Mouse (Mus musculus): ENCODE data around the gene Setd1b. TPM values are rescaled to one million over a fixed set of nuclear protein-coding genes. Genes with fewer than 3 reads are reported as not detected.

Setd1b gene
- polyA plus RNA-seq, 1 experiment from 2014 or later: 5.4 TPM

DNA sequence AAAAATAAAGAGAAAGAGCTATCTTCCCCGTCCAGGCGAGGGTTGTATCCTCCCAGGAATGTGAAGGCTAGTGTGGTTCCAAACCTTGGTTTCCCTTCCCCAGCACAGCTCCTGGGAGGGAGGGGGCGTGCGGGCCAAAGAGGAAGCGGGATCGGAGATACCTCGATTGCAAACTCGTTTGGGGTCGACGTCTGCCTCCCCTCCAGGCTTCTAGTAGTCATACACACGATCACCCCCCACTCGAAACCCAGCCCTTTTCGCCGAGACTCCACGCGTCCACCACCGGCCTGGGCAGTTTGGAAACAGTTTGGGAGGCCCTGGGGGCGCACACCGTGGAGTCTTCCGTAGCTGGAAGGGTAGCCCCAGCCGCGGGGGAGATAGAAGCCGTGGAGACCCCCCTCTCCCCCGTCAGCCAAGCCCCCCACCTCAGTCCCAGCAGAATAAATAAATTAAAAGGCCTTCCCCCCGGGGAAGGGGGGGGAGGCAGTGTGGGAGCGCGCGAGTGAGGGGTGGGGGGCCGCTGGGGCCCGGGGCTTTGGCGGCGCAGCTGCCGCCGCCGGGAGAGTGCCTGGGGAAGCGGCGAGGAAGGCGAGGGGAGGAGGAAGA is 335 bp upstream of the Setd1b start:
- no peak for ATAC-seq
- H3K4me1 ChIP-seq (replicated peaks; ENCODE audit: control insufficient read depth, insufficient read depth, low read length): 0 out of 2 replicates have a peak, but pooled peaks cover 7% of the 10 kb centered on the region
- WGBS: under 1% methylated on average over 36 of the region's 38 CpGs

DNA sequence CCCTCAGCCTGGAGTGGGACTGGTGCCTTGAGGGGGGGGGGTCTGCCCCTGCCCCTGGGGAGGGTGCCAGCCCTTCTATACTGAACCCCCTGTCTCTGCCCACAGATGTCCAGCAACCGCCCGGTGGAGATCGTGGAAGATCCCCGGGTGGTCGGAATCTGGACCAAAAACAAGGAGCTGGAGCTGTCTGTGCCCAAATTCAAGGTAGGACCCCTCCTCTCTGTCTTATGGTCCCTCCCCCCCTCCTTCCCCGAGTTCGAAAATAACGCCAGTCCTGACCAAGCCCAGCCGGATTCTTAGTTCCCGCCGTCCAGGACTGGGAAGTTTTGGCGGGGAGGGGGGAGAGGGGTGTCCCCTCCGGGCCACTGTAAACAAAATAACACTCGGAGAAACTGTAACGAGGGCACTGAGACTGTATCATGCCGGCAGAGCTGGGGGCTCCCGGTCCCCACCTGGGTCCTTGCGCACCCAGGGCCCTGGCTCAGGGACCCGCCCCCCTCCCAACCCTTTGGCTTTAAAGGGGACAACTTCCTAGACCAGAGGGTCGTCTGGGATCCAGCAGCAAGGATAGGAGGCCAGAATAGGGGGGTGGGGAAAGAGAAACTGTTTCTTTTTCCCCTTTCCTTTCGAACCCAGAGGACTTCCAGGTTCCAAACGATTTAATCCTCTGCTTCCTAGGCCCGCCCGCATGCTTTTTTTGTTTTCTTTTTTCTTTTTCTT is 1.4 kb downstream of the Setd1b start:
- Histone ChIP-seq H3K9me3 (ENCODE audit: control insufficient read depth) (no peaks in the 10 kb centered on the region), H3K4me3 (ENCODE audit: low read depth, low read length) (peak overlapping the region; percentile 86), H3K4me2 (replicated peaks; ENCODE audit: low read depth) (peak overlapping the region; percentile 98), H3K27me3 (replicated peaks; ENCODE audit: control insufficient read depth, insufficient read depth, low read length) (no peaks in the 10 kb centered on the region), H3K4me1 (replicated peaks; ENCODE audit: control insufficient read depth, insufficient read depth, low read length) (0 out of 2 replicates have a peak, but pooled peaks cover 3% of the 10 kb centered on the region), H3K36me3 (ENCODE audit: control insufficient read depth, insufficient read depth) (peaks cover 22% of the 10 kb centered on the region), H3K27ac (ENCODE audit: low read depth, low read length) (peak overlapping the region; percentile 96), H3K9ac (ENCODE audit: low read depth, low read length) (peak overlapping the region; percentile 99)
- no peak for TF ChIP-seq CTCF (IDR thresholded peaks at IDR 0.05; ENCODE audit: low read depth)
- 3% methylated on average over 23 of the region's 24 CpGs for WGBS
- ATAC-seq: no peak

More for the DNA sequence above, 335 bp upstream of the Setd1b start:
- peak overlapping the region; percentile 86 for H3K4me3 ChIP-seq (ENCODE audit: low read depth, low read length)
- H3K27ac ChIP-seq (ENCODE audit: low read depth, low read length): peak overlapping the region; percentile 96
- peaks cover 4% of the 10 kb centered on the region for H3K36me3 ChIP-seq (ENCODE audit: control insufficient read depth, insufficient read depth)
- H3K9me3 ChIP-seq (ENCODE audit: control insufficient read depth): no peaks in the 10 kb centered on the region
- H3K27me3 ChIP-seq (replicated peaks; ENCODE audit: control insufficient read depth, insufficient read depth, low read length): no peaks in the 10 kb centered on the region
- TF ChIP-seq CTCF (IDR thresholded peaks at IDR 0.05; ENCODE audit: low read depth): no peak
- H3K9ac ChIP-seq (ENCODE audit: low read depth, low read length): peak overlapping the region; percentile 99
- peak overlapping the region; percentile 98 for H3K4me2 ChIP-seq (replicated peaks; ENCODE audit: low read depth)

DNA sequence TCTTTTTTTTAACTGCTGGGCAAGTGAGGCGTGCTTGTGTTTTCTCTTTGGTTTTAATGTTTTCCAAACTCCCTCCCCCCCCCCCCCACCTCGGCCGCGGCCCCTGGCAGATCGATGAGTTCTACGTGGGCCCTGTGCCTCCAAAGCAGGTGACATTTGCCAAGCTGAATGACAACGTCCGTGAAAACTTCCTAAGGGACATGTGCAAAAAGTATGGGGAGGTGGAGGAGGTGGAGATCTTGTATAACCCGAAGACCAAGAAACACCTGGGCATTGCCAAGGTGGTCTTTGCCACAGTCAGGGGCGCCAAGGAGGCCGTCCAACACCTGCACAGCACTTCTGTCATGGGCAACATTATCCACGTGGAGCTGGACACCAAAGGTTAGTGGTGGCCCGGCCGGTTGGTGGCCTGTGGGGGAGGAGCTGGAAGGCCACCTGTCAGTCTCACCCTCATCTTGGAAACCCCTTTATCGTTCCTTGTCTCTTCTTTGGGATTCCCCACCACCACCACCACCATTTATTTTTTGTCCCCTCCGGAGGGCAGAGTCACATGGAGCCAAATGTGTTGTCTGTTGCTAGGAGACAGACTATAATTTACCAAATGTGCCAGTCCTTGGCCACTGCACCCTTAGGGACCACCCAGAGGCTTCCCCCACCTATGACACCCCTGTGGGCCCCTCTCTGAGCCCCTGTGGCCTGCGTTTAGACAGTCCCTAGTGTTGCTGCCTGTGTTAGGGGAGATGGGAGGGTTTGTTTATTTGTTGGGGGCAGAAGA is 2.2 kb downstream of the Setd1b start:
- Histone ChIP-seq H3K36me3 (ENCODE audit: control insufficient read depth, insufficient read depth) (peaks cover 29% of the 10 kb centered on the region), H3K27ac (ENCODE audit: low read depth, low read length) (peak overlapping the region; percentile 96), H3K4me1 (replicated peaks; ENCODE audit: control insufficient read depth, insufficient read depth, low read length) (0 out of 2 replicates have a peak, but pooled peaks cover 5% of the 10 kb centered on the region), H3K4me3 (ENCODE audit: low read depth, low read length) (peak overlapping the region; percentile 86), H3K9me3 (ENCODE audit: control insufficient read depth) (no peaks in the 10 kb centered on the region), H3K27me3 (replicated peaks; ENCODE audit: control insufficient read depth, insufficient read depth, low read length) (no peaks in the 10 kb centered on the region), H3K9ac (ENCODE audit: low read depth, low read length) (peak overlapping the region; percentile 99; the same call in 1 of the 2 replicates), H3K4me2 (replicated peaks; ENCODE audit: low read depth) (peak overlapping the region; percentile 98)
- 4% methylated on average over 17 of the region's 17 CpGs for WGBS
- TF ChIP-seq CTCF (IDR thresholded peaks at IDR 0.05; ENCODE audit: low read depth): no peak
- no peak for ATAC-seq

DNA sequence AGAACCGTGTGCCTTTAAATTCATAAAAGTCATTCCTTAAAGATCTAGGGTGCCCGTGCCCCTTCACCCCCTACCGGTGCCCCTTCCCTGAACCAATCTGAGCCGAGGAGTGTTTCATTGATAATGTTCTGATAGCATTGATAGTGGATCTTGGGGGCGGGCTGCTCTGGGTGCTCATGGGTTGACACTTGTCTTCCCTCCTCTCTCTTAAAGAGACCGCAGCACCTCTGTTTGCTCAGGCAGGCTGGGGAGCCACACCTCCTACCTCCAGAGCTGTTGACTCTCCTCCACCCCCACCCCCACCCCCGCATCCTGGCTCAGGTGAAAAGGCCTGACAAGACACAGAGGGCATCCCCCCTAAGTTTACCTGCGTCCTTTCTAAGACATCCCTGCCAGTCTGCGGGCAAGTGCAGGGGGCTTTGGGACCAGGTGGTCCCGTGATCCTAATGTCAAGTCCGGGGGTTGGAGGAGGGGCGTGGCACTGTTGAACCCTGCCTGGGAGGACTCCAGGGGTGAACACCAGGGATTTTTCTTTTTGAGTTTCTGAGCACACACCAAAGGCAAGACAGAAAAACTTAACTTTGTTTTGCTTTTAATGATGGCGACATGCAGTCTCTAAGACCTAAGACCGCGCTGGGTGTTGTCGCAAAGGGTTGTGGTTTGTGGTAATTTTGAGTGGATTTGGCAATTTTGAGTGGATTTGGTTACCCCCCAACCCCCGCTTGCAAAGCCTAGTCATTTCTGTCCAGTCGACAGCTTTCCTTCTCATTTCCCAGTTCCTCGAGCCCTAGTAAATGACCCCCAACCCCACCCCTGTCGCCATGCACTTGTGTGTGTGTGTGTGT is 3.0 kb downstream of the Setd1b start:
- ATAC-seq: no peak
- 33% methylated on average over 20 of the region's 20 CpGs for WGBS
- Histone ChIP-seq H3K4me2 (replicated peaks; ENCODE audit: low read depth) (peak overlapping the region; percentile 98), H3K36me3 (ENCODE audit: control insufficient read depth, insufficient read depth) (peaks cover 31% of the 10 kb centered on the region), H3K27me3 (replicated peaks; ENCODE audit: control insufficient read depth, insufficient read depth, low read length) (no peaks in the 10 kb centered on the region), H3K4me1 (replicated peaks; ENCODE audit: control insufficient read depth, insufficient read depth, low read length) (0 out of 2 replicates have a peak, but pooled peaks cover 9% of the 10 kb centered on the region), H3K9me3 (ENCODE audit: control insufficient read depth) (no peaks in the 10 kb centered on the region), H3K9ac (ENCODE audit: low read depth, low read length) (0 out of 2 replicates have a peak overlapping the region, but pooled peaks have one; percentile 22), H3K27ac (ENCODE audit: low read depth, low read length) (no peak overlapping the region), H3K4me3 (ENCODE audit: low read depth, low read length) (peak overlapping the region; percentile 86)
- TF ChIP-seq CTCF (IDR thresholded peaks at IDR 0.05; ENCODE audit: low read depth): no peak

DNA sequence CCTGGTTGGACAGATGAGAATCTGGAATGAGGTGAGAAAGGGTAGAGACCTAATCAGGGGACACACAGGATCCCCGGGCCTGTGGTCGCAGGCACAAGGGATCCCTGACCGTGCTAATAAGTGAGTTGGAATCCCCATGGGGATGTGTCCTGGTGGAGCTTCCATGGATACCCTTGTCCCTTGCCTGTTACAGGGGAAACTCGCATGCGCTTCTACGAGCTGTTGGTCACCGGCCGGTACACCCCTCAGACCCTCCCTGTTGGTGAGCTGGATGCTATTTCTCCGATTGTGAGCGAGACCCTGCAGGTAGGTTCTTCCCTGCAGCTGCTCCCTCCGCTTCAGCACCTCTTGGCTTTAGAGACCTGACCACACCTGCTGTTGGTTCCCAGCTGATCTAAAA is 4.4 kb downstream of the Setd1b start:
- WGBS: 93% methylated on average over 11 of the region's 11 CpGs
- H3K27ac ChIP-seq (ENCODE audit: low read depth, low read length): no peak overlapping the region
- ATAC-seq: no peak
- no peak overlapping the region for H3K4me2 ChIP-seq (replicated peaks; ENCODE audit: low read depth)
- TF ChIP-seq CTCF (IDR thresholded peaks at IDR 0.05; ENCODE audit: low read depth): no peak
- H3K4me3 ChIP-seq (ENCODE audit: low read depth, low read length): no peak overlapping the region
- H3K9ac ChIP-seq (ENCODE audit: low read depth, low read length): no peak overlapping the region
- no peaks in the 10 kb centered on the region for H3K27me3 ChIP-seq (replicated peaks; ENCODE audit: control insufficient read depth, insufficient read depth, low read length)
- peaks cover 38% of the 10 kb centered on the region for H3K36me3 ChIP-seq (ENCODE audit: control insufficient read depth, insufficient read depth)
- no peaks in the 10 kb centered on the region for H3K9me3 ChIP-seq (ENCODE audit: control insufficient read depth)
- peaks cover 17% of the 10 kb centered on the region; the same call in 1 of the 2 replicates for H3K4me1 ChIP-seq (replicated peaks; ENCODE audit: control insufficient read depth, insufficient read depth, low read length)
